Mouse (Mus musculus) liver, postnatal 0 days (tissue): ENCODE measurements around the gene Tmem164.

ENCODE experiments used
- CTCF ChIP-seq: sonication (generic); IDR thresholded peaks from 2 replicates; pipeline ENCODE4 v1.5.1; 2016; ENCODE audit warnings: antibody characterized with exemption, low read depth
- EP300 ChIP-seq: IDR thresholded peaks from 2 replicates; pipeline ENCODE4 v1.6.1; 2016; ENCODE audit warnings: antibody characterized with exemption, low read depth, mild to moderate bottlenecking

GRCm38 (mm10) chrX:142693256-142693655 lies 12.1 kb downstream of the Tmem164 start:
- no peak for TF ChIP-seq CTCF
- no peak for TF ChIP-seq EP300
